Mouse (Mus musculus) liver, embryonic 11.5 days (tissue): ENCODE data around the gene Tmem178. TPM values are rescaled to one million over a fixed set of nuclear protein-coding genes. Genes with fewer than 3 reads are reported as not detected.

ENCODE experiments used
- ATAC-seq: fragments of 200-750 bp; cut with Nextera tagmentation; replicated peaks from 2 replicates; pipeline ENCODE4 v1.8.0; 2017; ENCODE audit warnings: moderate number of reproducible peaks, mild to moderate bottlenecking, moderate TSS enrichment, moderate library complexity; ENCODE audit not compliant: low FRiP score
- DNase-seq: peaks from one replicate; pipeline ENCODE4 v3.0.0-alpha.2; 2017; ENCODE audit warnings: low spot score
- H3K27ac ChIP-seq: fragments of 300-500 bp; sonication (generic); 2 replicates; pipeline ENCODE4 v1.5.1; 2014; ENCODE audit warnings: mild to moderate bottlenecking, low read depth, low read length, control low read depth
- H3K27me3 ChIP-seq: fragments of 300-500 bp; sonication (generic); replicated peaks from 2 replicates; pipeline ENCODE4 v1.6.1; 2014; ENCODE audit warnings: low read length, mixed read lengths; ENCODE audit not compliant: control insufficient read depth, insufficient read depth
- H3K36me3 ChIP-seq: fragments of 300-500 bp; sonication (generic); 2 replicates; pipeline ENCODE4 v1.6.1; 2014; ENCODE audit warnings: mild to moderate bottlenecking, low read length, moderate library complexity, mixed read lengths; ENCODE audit not compliant: control insufficient read depth, insufficient read depth
- H3K4me1 ChIP-seq: fragments of 300-500 bp; sonication (generic); replicated peaks from 2 replicates; pipeline ENCODE4 v1.6.1; 2014; ENCODE audit warnings: low read length, mixed read lengths; ENCODE audit not compliant: control insufficient read depth, insufficient read depth
- H3K4me2 ChIP-seq: fragments of 300-500 bp; sonication (generic); 2 replicates; pipeline ENCODE4 v1.6.1; 2014; ENCODE audit warnings: mild to moderate bottlenecking, control low read depth, moderate library complexity
- H3K4me3 ChIP-seq: fragments of 300-500 bp; sonication (generic); 2 replicates; pipeline ENCODE4 v1.5.1; 2014; ENCODE audit warnings: low read depth, low read length, control low read depth
- H3K9ac ChIP-seq: fragments of 300-500 bp; sonication (generic); 2 replicates; pipeline ENCODE4 v1.6.1; 2014; ENCODE audit warnings: low read depth, low read length, control low read depth
- H3K9me3 ChIP-seq: fragments of 300-500 bp; sonication (generic); 2 replicates; pipeline ENCODE4 v1.6.1; 2016; ENCODE audit warnings: low read length, inconsistent platforms, mixed read lengths; ENCODE audit not compliant: control insufficient read depth
- WGBS: fragments of 180-500 bp; shearing (Covaris S2); extraction: QIAGEN DNeasy Blood & Tissue Kit; methylation state at CpG from one replicate; pipeline ENCODE4 v1.1.7; 2014; 5-methylcytosine and 5-hydroxymethylcytosine counted together
- polyA plus RNA-seq: library from polyadenylated mRNA; unstranded; fragments of >200 nt; fragmentation: Nextera tagmentation; extraction: Ambion mirVana; gene quantifications from 2 replicates; pipeline ENCODE4 v1.2.1, GENCODE M21; 2014

Gene Tmem178
- polyA plus RNA-seq: 1.4 and 1.9 TPM in 2 replicates

GRCm38 (mm10) chr17:80944530-80945198, at the start of gene Tmem178:
Tmem178 (plus strand) TSS chr17:80944632.
- Histone ChIP-seq H3K27ac (no peak within 1 kb of the TSS), H3K36me3 (no peaks in the 10 kb centered on the region), H3K4me3 (peak within 1 kb of the TSS; percentile 59), H3K9me3 (no peaks in the 10 kb centered on the region), H3K9ac (peak within 1 kb of the TSS; percentile 25; the same call in 1 of the 2 replicates), H3K4me1 (no peaks in the 10 kb centered on the region), H3K27me3 (peaks cover 39% of the 10 kb centered on the region), H3K4me2 (peak within 1 kb of the TSS; percentile 87)
- under 1% methylated on average over 80 of the region's 84 CpGs for WGBS
- ATAC-seq (peak; percentile 39; the same call in 1 of the 2 replicates), DNase-seq (peak; percentile 37)

DNA sequence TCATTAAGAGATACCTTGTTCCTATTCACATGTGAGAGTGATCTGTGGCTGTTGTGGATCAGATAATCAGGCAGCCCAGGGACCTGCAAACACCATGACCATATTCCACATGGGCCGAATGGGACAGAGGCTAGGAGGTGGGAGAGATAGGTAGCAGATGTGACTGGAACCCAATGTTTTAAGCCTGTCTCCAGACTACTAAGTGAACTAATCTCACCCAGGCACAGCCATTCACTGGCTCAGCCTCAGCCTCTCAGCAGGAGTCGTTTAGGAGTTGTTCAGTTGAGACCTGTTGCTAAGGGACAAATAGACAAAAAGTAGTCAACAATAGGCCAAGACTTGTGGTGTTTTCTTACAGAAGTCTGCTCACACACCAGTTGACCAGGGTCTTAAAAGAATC, 48.0 kb upstream of the Tmem178 start:
- Histone ChIP-seq H3K27ac (no peak overlapping the region), H3K36me3 (no peaks in the 10 kb centered on the region), H3K4me2 (no peak overlapping the region), H3K4me3 (no peak overlapping the region), H3K9me3 (no peaks in the 10 kb centered on the region), H3K9ac (no peak overlapping the region), H3K27me3 (no peaks in the 10 kb centered on the region), H3K4me1 (no peaks in the 10 kb centered on the region)
- DNase-seq (no peak), ATAC-seq (no peak)
- WGBS: 63% methylated on average over 2 of the region's 2 CpGs

DNA sequence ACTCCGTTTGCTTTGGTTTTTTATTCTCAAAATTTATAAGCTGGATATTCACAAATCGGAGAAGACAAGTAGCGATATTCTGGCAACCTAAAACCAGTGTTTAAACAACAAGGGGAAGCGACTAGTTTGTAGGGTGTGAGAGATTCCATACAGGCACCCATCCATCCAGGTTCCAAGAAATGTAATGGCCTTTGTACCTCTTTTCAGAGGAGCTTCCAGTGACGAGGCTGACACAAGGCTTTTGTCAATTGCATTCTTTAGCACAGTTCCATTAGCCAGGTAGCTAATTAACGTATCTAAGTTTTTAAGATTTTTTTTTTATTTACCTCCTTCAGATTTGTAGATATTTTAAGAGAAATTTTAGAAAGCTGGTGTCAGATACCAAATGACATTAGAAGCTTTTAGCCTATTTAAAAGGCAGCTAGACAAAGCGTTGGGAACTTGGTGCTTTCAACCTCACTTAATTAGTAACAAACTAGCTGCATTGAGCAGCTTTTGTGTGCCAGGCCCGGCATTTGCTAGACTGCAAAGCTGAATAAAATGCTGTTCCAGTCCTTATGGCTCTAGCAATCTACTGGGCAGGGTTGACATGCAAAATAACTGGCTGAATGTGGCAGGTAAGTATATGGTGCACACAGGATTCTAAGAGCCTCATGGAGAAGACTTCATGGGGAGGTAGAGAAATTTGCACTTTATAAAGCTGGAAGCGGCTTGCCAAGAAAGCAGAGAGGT, 46.6 kb upstream of the Tmem178 start:
- no peak overlapping the region for H3K9ac ChIP-seq
- no peaks in the 10 kb centered on the region for H3K4me1 ChIP-seq
- H3K4me2 ChIP-seq: no peak overlapping the region
- ATAC-seq: no peak
- no peaks in the 10 kb centered on the region for H3K9me3 ChIP-seq
- no peak overlapping the region for H3K4me3 ChIP-seq
- H3K36me3 ChIP-seq: no peaks in the 10 kb centered on the region
- WGBS: 80% methylated on average over 9 of the region's 9 CpGs
- no peak overlapping the region for H3K27ac ChIP-seq
- no peaks in the 10 kb centered on the region for H3K27me3 ChIP-seq
- DNase-seq: no peak

GRCm38 (mm10) chr17:80899513-80900199, 44.8 kb upstream of the Tmem178 start:
- ATAC-seq (no peak), DNase-seq (no peak)
- H3K4me2 ChIP-seq: no peak overlapping the region
- H3K4me1 ChIP-seq: no peaks in the 10 kb centered on the region
- H3K9me3 ChIP-seq: no peaks in the 10 kb centered on the region
- no peak overlapping the region for H3K27ac ChIP-seq
- no peaks in the 10 kb centered on the region for H3K36me3 ChIP-seq
- no peaks in the 10 kb centered on the region for H3K27me3 ChIP-seq
- no peak overlapping the region for H3K4me3 ChIP-seq
- WGBS: 66% methylated on average over 9 of the region's 9 CpGs
- no peak overlapping the region for H3K9ac ChIP-seq

DNA sequence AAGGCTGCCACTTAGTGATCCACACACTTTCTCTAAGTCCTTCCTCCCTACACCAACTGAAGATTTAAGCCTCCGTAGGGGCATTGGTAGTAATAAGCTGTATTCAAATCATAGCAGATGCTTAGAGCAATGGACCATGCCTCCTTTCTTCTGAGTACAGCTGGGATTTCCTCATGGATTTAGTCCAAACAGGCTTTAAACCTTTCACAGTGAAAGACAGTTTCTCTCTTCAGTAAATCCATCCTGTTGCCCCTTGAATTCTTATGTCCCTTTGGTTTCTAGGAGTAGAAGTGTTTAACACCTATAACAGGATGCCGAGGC, 44.3 kb upstream of the Tmem178 start:
- Histone ChIP-seq H3K27me3 (no peaks in the 10 kb centered on the region), H3K4me1 (no peaks in the 10 kb centered on the region), H3K36me3 (no peaks in the 10 kb centered on the region), H3K9me3 (no peaks in the 10 kb centered on the region), H3K9ac (no peak overlapping the region), H3K27ac (no peak overlapping the region), H3K4me2 (no peak overlapping the region), H3K4me3 (no peak overlapping the region)
- no peak for ATAC-seq
- WGBS: 88% methylated on average over 2 of the region's 2 CpGs
- DNase-seq: no peak

DNA sequence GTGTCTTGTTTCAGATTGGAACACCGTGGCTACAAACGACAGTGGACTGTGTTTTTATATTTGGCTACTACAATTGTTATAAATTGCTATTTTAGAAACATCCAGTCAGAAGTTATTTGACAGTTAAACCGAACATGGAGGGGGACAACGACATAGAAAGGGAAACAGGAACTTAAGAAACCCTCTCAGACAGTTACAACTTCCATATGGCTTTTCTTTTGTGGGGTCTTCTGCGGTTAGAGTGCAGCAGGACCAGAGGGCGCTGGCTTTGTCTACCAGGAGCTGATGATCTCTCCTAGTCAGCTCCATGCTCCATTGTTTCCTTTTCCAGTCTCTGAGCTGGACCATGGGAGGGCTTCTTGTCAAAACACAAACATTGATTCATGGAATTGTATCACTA, 42.5 kb upstream of the Tmem178 start:
- no peaks in the 10 kb centered on the region for H3K4me1 ChIP-seq
- H3K27me3 ChIP-seq: no peaks in the 10 kb centered on the region
- no peak for DNase-seq
- H3K36me3 ChIP-seq: no peaks in the 10 kb centered on the region
- H3K4me3 ChIP-seq: no peak overlapping the region
- ATAC-seq: no peak
- no peak overlapping the region for H3K4me2 ChIP-seq
- H3K9me3 ChIP-seq: no peaks in the 10 kb centered on the region
- WGBS: 71% methylated on average over 6 of the region's 6 CpGs
- no peak overlapping the region for H3K9ac ChIP-seq
- no peak overlapping the region for H3K27ac ChIP-seq

DNA sequence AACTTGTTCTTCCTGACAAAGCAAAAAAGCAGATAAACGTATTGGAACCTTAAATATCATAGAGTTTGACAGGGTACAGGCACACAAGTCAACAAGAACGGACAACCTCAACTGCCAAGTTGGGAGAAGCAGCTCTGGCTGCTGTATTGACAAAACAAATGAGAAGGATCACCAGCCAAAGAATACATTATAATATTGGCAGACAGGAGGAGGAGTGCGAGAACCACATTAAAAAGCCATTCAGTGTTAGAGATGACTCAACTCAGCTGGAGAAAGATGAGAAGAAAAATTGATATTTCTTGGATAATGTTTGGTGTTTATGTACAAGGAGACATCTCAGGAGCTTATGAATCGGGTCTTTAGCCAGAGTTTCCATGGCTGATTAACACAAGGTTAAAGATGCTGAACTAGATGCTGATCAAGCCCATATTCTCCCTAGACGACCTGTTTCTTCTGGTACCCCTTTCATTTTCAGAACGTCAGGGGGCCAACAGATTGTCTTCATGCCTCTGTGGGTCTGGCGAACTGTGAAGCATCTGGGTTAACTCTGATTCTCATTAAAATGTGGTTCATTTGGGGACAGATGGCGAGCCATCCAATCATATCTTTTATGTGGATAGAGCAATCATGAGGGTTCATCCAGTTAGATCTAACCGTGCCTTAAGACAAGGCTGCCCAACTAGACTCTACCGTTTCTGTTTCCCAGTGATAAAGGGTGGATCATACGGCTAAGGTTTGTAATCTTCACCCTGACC, 41.1 kb upstream of the Tmem178 start:
- Histone ChIP-seq H3K4me3 (no peak overlapping the region), H3K9ac (no peak overlapping the region), H3K4me2 (no peak overlapping the region), H3K27ac (no peak overlapping the region), H3K27me3 (no peaks in the 10 kb centered on the region), H3K36me3 (no peaks in the 10 kb centered on the region), H3K9me3 (no peaks in the 10 kb centered on the region), H3K4me1 (no peaks in the 10 kb centered on the region)
- no peak for DNase-seq
- WGBS: 78% methylated on average over 11 of the region's 11 CpGs
- ATAC-seq: no peak

- no peak overlapping the region for H3K4me3 ChIP-seq
- H3K27ac ChIP-seq: no peak overlapping the region
- H3K27me3 ChIP-seq: no peaks in the 10 kb centered on the region
- H3K36me3 ChIP-seq: no peaks in the 10 kb centered on the region
- H3K9me3 ChIP-seq: no peaks in the 10 kb centered on the region
- DNase-seq: no peak
- no peak for ATAC-seq
- H3K4me2 ChIP-seq: no peak overlapping the region
- H3K4me1 ChIP-seq: no peaks in the 10 kb centered on the region
- WGBS: 72% methylated on average over 5 of the region's 5 CpGs
- H3K9ac ChIP-seq: no peak overlapping the region
These were observed 40.4 kb upstream of the Tmem178 start for GRCm38 (mm10) chr17:80904061-80904460.
